ENCODE assay signal across 25 mouse cellular contexts in the genomic region with DNA sequence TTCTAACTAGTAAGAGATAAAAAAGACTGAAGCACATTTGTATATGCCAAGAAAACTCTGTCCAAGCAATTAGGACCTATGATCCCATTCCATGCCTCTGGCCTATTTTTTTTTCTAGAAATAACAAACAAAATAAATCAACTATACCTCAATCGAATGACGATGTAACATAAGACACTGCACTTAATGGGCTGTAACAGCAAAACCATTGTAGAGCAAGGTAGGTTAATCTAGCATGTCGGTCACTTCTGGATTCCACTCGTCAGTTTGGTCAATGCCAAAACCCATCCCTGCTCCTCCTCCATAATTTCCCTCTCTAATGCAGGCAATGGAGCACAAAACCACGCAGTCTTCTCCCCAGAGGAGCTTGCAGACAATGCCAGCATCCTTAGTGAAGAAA.
"Had no signal": no experiment of that assay in that cellular context is flagged by ENCODE, and none has a peak within 500 bp of the region (broad histone marks: within the 10 kb centered on the region; RNA-seq: fewer than 3 reads in every experiment).

No protein-coding gene starts in this region.

- H3K9ac ChIP-seq: heart, embryonic 12.5 days; intestine, embryonic 15.5 days; limb, embryonic 12.5 days; liver, embryonic 13.5 days; liver, embryonic 15.5 days; liver, postnatal 0 days had no signal

- H3K4me1 ChIP-seq: heart, embryonic 10.5 days; heart, embryonic 12.5 days; intestine, embryonic 15.5 days; limb, embryonic 10.5 days; limb, embryonic 12.5 days; liver, embryonic 13.5 days; liver, embryonic 15.5 days had no signal

- H3K4me3 ChIP-seq: gastrocnemius, adult 2 months; heart, embryonic 10.5 days; heart, embryonic 12.5 days; hindbrain, embryonic 10.5 days; intestine, embryonic 15.5 days; layer of hippocampus, adult 2 months; left cerebral cortex, adult 2 months; limb, embryonic 10.5 days; limb, embryonic 12.5 days; liver, embryonic 13.5 days; liver, embryonic 15.5 days had no signal

- DNase-seq: gastrocnemius, adult 2 months; gastrocnemius, postnatal 10 days; gastrocnemius, postnatal 25 days; heart, adult 18-20 months; heart, postnatal 10 days; heart, postnatal 4 days; kidney, adult 18-20 months; kidney, postnatal 14 days; kidney, postnatal 4 days; liver; liver, embryonic 13.5 days; liver, postnatal 0 days had no signal

- ATAC-seq: forebrain, embryonic 16.5 days; inflammation-experienced regulatory T-cells, adult 6 months; intestine, embryonic 15.5 days; intestine, postnatal 0 days; liver, postnatal 0 days had no signal

- H3K36me3 ChIP-seq: heart, embryonic 10.5 days; heart, embryonic 12.5 days; hindbrain, embryonic 10.5 days; intestine, embryonic 15.5 days; limb, embryonic 10.5 days; limb, embryonic 12.5 days; liver, embryonic 13.5 days; liver, embryonic 15.5 days had no signal

- H3K27ac ChIP-seq: gastrocnemius, adult 2 months; heart, embryonic 10.5 days; hindbrain, embryonic 10.5 days; intestine, embryonic 15.5 days; layer of hippocampus, adult 2 months; left cerebral cortex, adult 2 months; limb, embryonic 10.5 days; limb, embryonic 12.5 days; liver, embryonic 13.5 days; liver, embryonic 15.5 days had no signal

- H3K27me3 ChIP-seq: heart, embryonic 12.5 days; intestine, embryonic 15.5 days; limb, embryonic 12.5 days; liver, embryonic 13.5 days; liver, embryonic 15.5 days had no signal

- H3K9me3 ChIP-seq: heart, embryonic 10.5 days; heart, embryonic 12.5 days; hindbrain, embryonic 10.5 days; intestine, embryonic 15.5 days; limb, embryonic 10.5 days; limb, embryonic 12.5 days; liver, embryonic 13.5 days; liver, embryonic 15.5 days had no signal

- H3K4me2 ChIP-seq: heart, embryonic 12.5 days; intestine, embryonic 15.5 days; limb, embryonic 12.5 days; liver, embryonic 11.5 days; liver, embryonic 13.5 days; liver, embryonic 15.5 days had no signal
